Mouse (Mus musculus): ENCODE measurements at regions not wholly inside any gene's neighbourhood (a gene's known extent, or its start where the extent isn't known, plus 50 kb on each side); places are given as distances from the start of the nearest gene placed in this dataset.

GRCm38 (mm10) chr2:78309361-78309760, 363.2 kb upstream of the Cwc22 start:
- TF ChIP-seq POLR2A (IDR thresholded peaks at IDR 0.05; ENCODE audit: low read depth, low read length) (no peak), GABPA (IDR thresholded peaks at IDR 0.05; ENCODE audit: insufficient replicate concordance, low read depth, low read length) (no peak)
